Mouse (Mus musculus) CH12.LX (cell line): ENCODE data around the gene Cdkl3.
A peak's percentile ranks its signal among the peaks of the same experiment; 100 is the strongest.

Source experiments
- BHLHE40 ChIP-seq: IDR thresholded peaks from 2 replicates; pipeline ENCODE4 v1.6.1; 2011; ENCODE audit warnings: mild to moderate bottlenecking, low read depth, low read length, improper control_type of control experiment
- CTCF ChIP-seq, 2 experiments: IDR thresholded peaks in 1 of 2; conservative IDR thresholded peaks in 1 of 2; 2 replicates each; pipeline ENCODE4 v1.5.1; 2011 to 2012; ENCODE audit warnings: low read depth in 2 of 2, low read length in 2 of 2, improper control_type of control experiment in 1 of 2, inconsistent platforms in 1 of 2, mild to moderate bottlenecking in 1 of 2, moderate library complexity in 1 of 2
- E2F4 ChIP-seq: IDR thresholded peaks from 2 replicates; pipeline ENCODE4 v1.6.1; 2011; ENCODE audit warnings: low read depth, low read length, improper control_type of control experiment; ENCODE audit not compliant: insufficient replicate concordance
- ELF1 ChIP-seq: IDR thresholded peaks from 2 replicates; pipeline ENCODE4 v1.6.1; 2014; ENCODE audit warnings: low read depth, mild to moderate bottlenecking, inconsistent platforms, low read length, improper control_type of control experiment
- EP300 ChIP-seq: IDR thresholded peaks from 2 replicates; pipeline ENCODE4 v1.6.1; 2011; ENCODE audit warnings: low read length, improper control_type of control experiment
- GABPA ChIP-seq: IDR thresholded peaks from 2 replicates; pipeline ENCODE4 v1.6.1; 2012; ENCODE audit warnings: low read depth, low read length, improper control_type of control experiment, inconsistent platforms; ENCODE audit not compliant: insufficient replicate concordance
- HCFC1 ChIP-seq: IDR thresholded peaks from 2 replicates; pipeline ENCODE4 v1.6.1; 2012; ENCODE audit warnings: low read depth, mild to moderate bottlenecking, inconsistent platforms, low read length, improper control_type of control experiment
- MAFK ChIP-seq: IDR thresholded peaks from 2 replicates; pipeline ENCODE4 v1.6.1; 2011; ENCODE audit warnings: low read length, improper control_type of control experiment; ENCODE audit not compliant: insufficient replicate concordance
- MYC ChIP-seq: IDR thresholded peaks from 2 replicates; pipeline ENCODE4 v1.6.1; 2011; ENCODE audit warnings: low read depth, mild to moderate bottlenecking, improper control_type of control experiment, low read length
- POLR2A ChIP-seq: IDR thresholded peaks from 2 replicates; pipeline ENCODE4 v1.6.1; 2011; ENCODE audit warnings: low read depth, mild to moderate bottlenecking, improper control_type of control experiment, low read length
- RCOR1 ChIP-seq: conservative IDR thresholded peaks from 2 replicates; pipeline ENCODE4 v1.6.1; 2012; ENCODE audit warnings: low read depth, mild to moderate bottlenecking, inconsistent platforms, low read length, improper control_type of control experiment
- TCF12 ChIP-seq: IDR thresholded peaks from 2 replicates; pipeline ENCODE4 v1.6.1; 2014; ENCODE audit warnings: low read depth, mild to moderate bottlenecking, inconsistent platforms, low read length, improper control_type of control experiment

DNA sequence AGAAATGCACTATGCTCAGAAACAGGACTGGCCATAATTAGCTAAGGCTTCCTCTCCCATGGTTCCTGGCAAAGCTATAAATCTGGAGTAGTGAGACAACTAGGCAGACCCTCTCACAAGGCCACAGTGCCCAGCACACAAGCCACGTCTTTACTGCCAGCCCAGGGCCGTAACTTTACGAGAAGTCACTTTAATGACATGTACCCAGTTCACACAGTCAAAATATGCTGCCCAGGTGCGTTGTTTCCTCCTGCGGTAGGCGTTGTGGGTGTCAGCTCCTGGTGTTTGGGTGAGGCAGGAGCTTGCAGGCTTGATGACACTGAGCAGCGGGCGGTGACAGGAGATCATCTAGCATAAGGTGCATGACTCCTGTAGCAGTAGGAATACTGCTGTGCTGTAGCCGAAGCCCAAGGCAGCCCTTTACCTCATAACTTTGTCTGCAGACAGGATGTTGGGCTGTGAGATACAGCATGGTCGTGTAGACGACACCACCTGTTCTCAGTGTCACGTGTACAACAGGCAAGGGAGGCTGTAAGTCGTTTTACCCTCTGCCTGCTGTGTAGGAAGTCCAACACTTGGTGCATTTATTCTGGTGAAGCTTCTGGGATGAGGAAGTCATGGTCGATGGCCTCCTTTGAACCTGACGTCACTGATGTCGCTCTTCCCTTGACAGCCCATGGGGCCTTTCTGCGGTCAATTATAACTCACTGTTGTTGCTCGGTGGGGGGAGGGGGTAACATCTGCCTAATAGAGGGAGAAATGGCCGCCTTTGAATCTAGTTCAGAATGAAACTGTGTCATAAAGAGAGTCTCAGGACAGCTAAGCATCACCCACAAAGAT, 72.0 kb downstream of the Cdkl3 start:
- TF ChIP-seq ELF1 (peak; percentile 72; the same call in 1 of the 2 replicates), MAFK (peak; percentile 83), CTCF (conservative IDR thresholded peaks at IDR 0.05 in 1 of 2, IDR thresholded peaks at IDR 0.05 in 1 of 2; ENCODE audit: low read depth in 2 of 2, low read length in 2 of 2) (no peak), TCF12 (0 out of 2 replicates have a peak, but pooled peaks have one; percentile 56), HCFC1 (no peak; the same call in 1 of the 2 replicates), MYC (0 out of 2 replicates have a peak, but pooled peaks have one; percentile 42), E2F4 (no peak), EP300 (peak; percentile 89), POLR2A (peak; percentile 34; the same call in 1 of the 2 replicates), GABPA (no peak), BHLHE40 (peak; percentile 71), RCOR1 (peak; percentile 73)
